In genomic region chrX:103981169-103981689, GRCm38 (mm10) we compare ENCODE assay signal across 8 mouse cellular contexts. TPM values are rescaled to one million over a fixed set of nuclear protein-coding genes. Genes with fewer than 3 reads are reported as not detected.
DNase-seq lines count a peak whose midpoint lies in the region; ATAC-seq lines count a peak whose summit lies in the region.

Gene Rlim, minus strand, starts transcription at chrX:103981284.

- peak; percentile 95 for DNase-seq in adrenal gland, adult (ENCODE audit: inconsistent age in 2 of 2, low spot score in 1 of 2)
- peak; percentile 93 for DNase-seq in embryo, embryonic 10.5 days (ENCODE audit: low spot score)
- DNase-seq in gastrocnemius, postnatal 14 days = peak; percentile 92
- peak; percentile 89 to 95 for DNase-seq in left cerebral cortex, postnatal 10 days (ENCODE audit: extremely low spot score in 1 of 2, low spot score in 2 of 2)
- peak; percentile 89 for DNase-seq in right cerebral cortex, postnatal 25 days
- DNase-seq in urinary bladder, postnatal 4 days (ENCODE audit: low spot score in 2 of 2) = peak; percentile 89 to 90

- intact Hi-C loops in gastrocnemius, postnatal 14 days (cut with DNase I; ENCODE audit: low total_unique reads) = no loop called here
- intact Hi-C loops in left cerebral cortex, postnatal 10 days (cut with DNase I) = loop anchor here (5.0 kb wide), 1 partner anchor 216 kb away; no protein-coding TSS in a partner anchor

- ATAC-seq in inflammation-experienced regulatory T-cells, adult 6 months = peak; percentile 97
- peak; percentile 100 for ATAC-seq in megakaryocyte-erythroid progenitor cell, adult 5-6 weeks (replicated peaks; ENCODE audit: low FRiP score, low TSS enrichment, poor library complexity, severe bottlenecking)

RNA-seq across cellular contexts. Expression of gene Rlim, which starts in this region (rescaled TPM):
- 10 to 100 TPM; 19.0 to 19.2 TPM for total RNA-seq in gastrocnemius, postnatal 14 days (2021)
- polyA plus RNA-seq in inflammation-experienced regulatory T-cells, adult 6 months (2017; shearing (Covaris generic)) = 10 to 100 TPM; 29.2 to 33.3 (median 30.4) TPM
- 10 to 100 TPM; 46.4 to 50.9 TPM for total RNA-seq in left cerebral cortex, postnatal 10 days (2021)
- 41.1 and 47.8 TPM in 2 replicates for total RNA-seq in megakaryocyte-erythroid progenitor cell, adult 5-6 weeks (2014; fragmentation: Nextera tagmentation)
- total RNA-seq in megakaryocyte-erythroid progenitor cell, adult 5-6 weeks (2017) = 108 and 121 TPM in 2 replicates

Comparison
In these comparisons a context has a peak if more than half of its experiments do, and no peak if none do; other contexts are left out.
1. Peak in every context shown above with its lines: DNase-seq and ATAC-seq.